In genomic region chr11:94870341-94870740, GRCm38 (mm10) we compare ENCODE assay signal across 8 mouse cellular contexts.
DNase-seq lines count a peak whose midpoint lies in the region; ATAC-seq and TF ChIP-seq lines count a peak whose summit lies in the region.

No protein-coding gene starts in this region.

- ATAC-seq in hindbrain, postnatal 0 days = no peak
- no peak for ATAC-seq in hindbrain, embryonic 16.5 days
- ATAC-seq in heart, embryonic 15.5 days (replicated peaks; ENCODE audit: insufficient number of reproducible peaks, insufficient read depth, low FRiP score, low read depth) = no peak
- peak; percentile 88 for ATAC-seq in megakaryocyte progenitor cell, adult 5-6 weeks (replicated peaks; ENCODE audit: poor library complexity)

- no peak overlapping the region for H3K4me3 ChIP-seq in hindbrain, postnatal 0 days (ENCODE audit: low read length)
- no peak overlapping the region for H3K4me3 ChIP-seq in hindbrain, embryonic 16.5 days (ENCODE audit: low read length)
- H3K4me3 ChIP-seq in heart, embryonic 15.5 days = no peak overlapping the region
- no peak overlapping the region for H3K4me3 ChIP-seq in thymus, adult 2 months (ENCODE audit: control insufficient read depth, insufficient read depth, low read length)

- H3K4me2 ChIP-seq in hindbrain, postnatal 0 days (ENCODE audit: low read depth, low read length) = no peak overlapping the region
- H3K4me2 ChIP-seq in hindbrain, embryonic 16.5 days (ENCODE audit: low read length) = no peak overlapping the region
- H3K4me2 ChIP-seq in heart, embryonic 15.5 days = 0 out of 2 replicates have a peak overlapping the region, but pooled peaks have one; percentile 32

- no peak overlapping the region for H3K27ac ChIP-seq in hindbrain, postnatal 0 days
- no peak overlapping the region for H3K27ac ChIP-seq in hindbrain, embryonic 16.5 days (ENCODE audit: low read depth, low read length)
- no peak overlapping the region for H3K27ac ChIP-seq in heart, embryonic 15.5 days
- H3K27ac ChIP-seq in thymus, adult 2 months (ENCODE audit: control insufficient read depth, insufficient read depth, low read length) = no peak overlapping the region

- no peaks in the 10 kb centered on the region for H3K36me3 ChIP-seq in hindbrain, postnatal 0 days (ENCODE audit: insufficient read depth, low read length)
- no peaks in the 10 kb centered on the region for H3K36me3 ChIP-seq in hindbrain, embryonic 16.5 days (ENCODE audit: control insufficient read depth, insufficient read depth, low read length)
- no peaks in the 10 kb centered on the region for H3K36me3 ChIP-seq in heart, embryonic 15.5 days
- H3K36me3 ChIP-seq in thymus, adult 2 months (ENCODE audit: control insufficient read depth, insufficient read depth, low read length) = no peaks in the 10 kb centered on the region

- intact Hi-C loops in left cerebral cortex, postnatal 10 days (cut with DNase I) = no loop called here

- TF ChIP-seq CTCF in hindbrain, postnatal 0 days (IDR thresholded peaks at IDR 0.05; ENCODE audit: low read depth) = peak; percentile 68
- no peak for TF ChIP-seq CTCF in thymus, adult 2 months (IDR thresholded peaks at IDR 0.05; ENCODE audit: borderline replicate concordance, control insufficient read depth, extremely low read depth, insufficient read depth, low read length, poor library complexity)

- H3K4me1 ChIP-seq in hindbrain, postnatal 0 days (ENCODE audit: insufficient read depth, low read length) = peaks cover 7% of the 10 kb centered on the region; the same call in 1 of the 2 replicates
- peaks cover 12% of the 10 kb centered on the region for H3K4me1 ChIP-seq in hindbrain, embryonic 16.5 days (ENCODE audit: control insufficient read depth, insufficient read depth, low read depth, low read length)
- peaks cover 26% of the 10 kb centered on the region for H3K4me1 ChIP-seq in heart, embryonic 15.5 days (replicated peaks)
- peaks cover 3% of the 10 kb centered on the region; the same call in 1 of the 2 replicates for H3K4me1 ChIP-seq in thymus, adult 2 months (replicated peaks; ENCODE audit: control insufficient read depth, insufficient read depth, low read length)

- DNase-seq in hindbrain, postnatal 0 days (ENCODE audit: low spot score) = peak; percentile 41
- DNase-seq in adipocyte (ENCODE audit: low spot score) = peak; percentile 79
- peak; percentile 53 for DNase-seq in embryo, embryonic 11 days
- DNase-seq in left cerebral cortex, postnatal 10 days (ENCODE audit: extremely low spot score in 1 of 2, low spot score in 2 of 2) = peak; percentile 14 to 53
- DNase-seq in thymus, adult 2 months = peak; percentile 58

- H3K9ac ChIP-seq in hindbrain, postnatal 0 days (replicated peaks; ENCODE audit: low read length) = no peak overlapping the region
- H3K9ac ChIP-seq in hindbrain, embryonic 16.5 days (ENCODE audit: low read depth, low read length) = no peak overlapping the region
- no peak overlapping the region for H3K9ac ChIP-seq in heart, embryonic 15.5 days

- WGBS in hindbrain, postnatal 0 days = 7% methylated on average over 1 of the region's 1 CpGs
- WGBS in hindbrain, embryonic 16.5 days = 0% methylated on average over 1 of the region's 1 CpGs
- WGBS in heart, embryonic 15.5 days = 0% methylated on average over 1 of the region's 1 CpGs
- WGBS in thymus, adult 2 months = 0% methylated on average over 1 of the region's 1 CpGs

- TF ChIP-seq POLR2A in thymus, adult 2 months (IDR thresholded peaks at IDR 0.05; ENCODE audit: control insufficient read depth, extremely low read depth, insufficient read depth, low read length, poor library complexity) = no peak

- no peaks in the 10 kb centered on the region for H3K9me3 ChIP-seq in hindbrain, postnatal 0 days (ENCODE audit: low read length)
- no peaks in the 10 kb centered on the region for H3K9me3 ChIP-seq in hindbrain, embryonic 16.5 days (ENCODE audit: control insufficient read depth, low read length)
- no peaks in the 10 kb centered on the region for H3K9me3 ChIP-seq in heart, embryonic 15.5 days (replicated peaks)

- no peaks in the 10 kb centered on the region; the same call in 1 of the 2 replicates for H3K27me3 ChIP-seq in hindbrain, postnatal 0 days (ENCODE audit: insufficient read depth, low read length)
- H3K27me3 ChIP-seq in hindbrain, embryonic 16.5 days (replicated peaks; ENCODE audit: control insufficient read depth, insufficient read depth, low read length) = peaks cover 5% of the 10 kb centered on the region
- peaks cover 14% of the 10 kb centered on the region for H3K27me3 ChIP-seq in heart, embryonic 15.5 days
- H3K27me3 ChIP-seq in thymus, adult 2 months (ENCODE audit: control insufficient read depth, insufficient read depth, low read length) = peaks cover 3% of the 10 kb centered on the region; the same call in 1 of the 2 replicates
